Mouse (Mus musculus): Measurements from ENCODE around the gene Plvap.

Gene Plvap

DNA sequence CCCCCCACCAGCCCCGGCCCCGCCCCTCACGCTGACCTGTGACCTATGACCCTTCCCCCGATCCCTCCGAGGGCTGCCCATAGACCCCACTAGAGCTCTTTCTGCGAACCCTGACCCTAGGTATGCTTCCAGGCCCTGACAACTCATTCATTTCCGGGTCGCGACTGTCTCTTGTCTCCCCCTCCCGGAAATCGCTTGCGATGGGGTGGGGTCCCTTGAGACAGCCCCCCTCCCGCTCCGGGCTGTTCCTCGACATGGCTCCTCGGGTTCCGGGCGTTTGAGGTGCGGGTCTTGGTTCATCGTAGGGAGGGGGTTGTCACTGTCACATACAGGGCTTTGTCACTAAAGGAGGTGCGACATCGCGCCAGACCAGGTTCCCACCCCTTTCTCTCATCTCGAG, 42.1 kb downstream of the Plvap start:
- POLR2A ChIA-PET: interaction anchor here in 3 of 4 experiments (0.6 to 2.8 kb wide), 22 partner anchors 8 to 572 kb away, joined by 3 to 18 read pairs (median 3); partner anchors contain the start of genes Gtpbp3 (in 1 of the 3), Mvb12a (in 1 of the 3), Rpl18a (in 1 of the 3) and Slc27a1 (in 1 of the 3)
- CTCF ChIA-PET: interaction anchor here (0.5 to 2.0 kb wide), 9 partner anchors 8 to 519 kb away, joined by 3 to 7 read pairs (median 5); no protein-coding TSS in a partner anchor

DNA sequence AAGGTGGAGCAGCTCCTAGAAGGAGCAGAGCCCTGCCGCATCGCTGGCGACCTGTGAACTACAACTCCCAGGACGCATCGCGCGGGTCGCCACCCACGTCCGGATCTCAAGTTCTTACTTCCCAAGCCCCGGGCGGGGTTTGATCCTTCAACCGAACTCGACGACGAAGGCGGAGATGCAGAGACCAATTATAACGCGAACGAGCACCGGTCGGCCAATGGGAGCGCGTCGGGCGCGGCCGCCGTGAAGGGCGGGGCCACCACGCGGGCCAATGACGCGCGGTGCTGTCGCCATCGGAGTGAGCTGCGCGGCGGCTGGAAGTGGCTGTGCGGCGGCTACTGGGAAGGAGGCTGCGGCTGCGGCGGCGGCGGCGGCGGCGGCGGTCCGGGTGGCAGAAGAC, 42.6 kb downstream of the Plvap start, which contains the start of gene Dda1:
Gene Dda1, plus strand, starts transcription at position 284 of the 400 bp plus-strand sequence.
- POLR2A ChIA-PET: interaction anchor here in 3 of 4 experiments (0.6 to 2.8 kb wide), 22 partner anchors 9 to 571 kb away, joined by 3 to 18 read pairs (median 3); partner anchors contain the start of genes Ankle1 (in 1 of the 3), Gtpbp3 (in 1 of the 3), Mvb12a (in 1 of the 3) and Rpl18a (in 1 of the 3)

DNA sequence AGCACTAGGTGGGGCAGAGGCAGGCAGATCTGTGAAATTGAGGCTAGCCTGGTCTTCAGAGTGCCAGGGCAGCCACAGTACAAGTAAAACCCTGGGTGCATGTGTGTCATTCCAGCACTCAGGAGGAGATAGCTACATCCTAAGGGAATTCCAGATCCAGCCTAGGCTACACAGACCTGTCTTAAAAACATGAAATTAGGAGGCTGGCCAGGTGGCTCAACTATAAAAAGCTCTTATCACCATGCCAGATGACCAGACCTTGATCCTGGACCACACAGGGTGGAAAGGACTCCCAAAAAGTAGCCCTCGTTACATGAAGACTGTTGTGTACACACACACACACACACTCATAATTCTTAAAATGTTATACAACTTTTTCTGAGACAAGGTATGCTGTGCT, 43.6 kb downstream of the Plvap start:
- ChIA-PET CTCF (interaction anchor here (0.7 to 2.0 kb wide), 8 partner anchors 9 to 504 kb away, joined by 3 to 5 read pairs (median 4); partner anchors contain the start of gene Slc27a1 (in 1 of the 4)), POLR2A (interaction anchor here in 3 of 4 experiments (0.6 to 2.8 kb wide), 9 partner anchors 11 to 220 kb away, joined by 3 to 18 read pairs (median 4); partner anchors contain the start of genes Ankle1 (in 1 of the 3) and Insl3 (in 1 of the 3))

More for the DNA sequence above, 42.6 kb downstream of the Plvap start, which contains the start of gene Dda1:
- CTCF ChIA-PET: interaction anchor here in 3 of 4 experiments (0.5 to 2.0 kb wide), 10 partner anchors 8 to 519 kb away, joined by 3 to 7 read pairs (median 4); partner anchors contain the start of gene Slc27a1 (in 1 of the 3)

DNA sequence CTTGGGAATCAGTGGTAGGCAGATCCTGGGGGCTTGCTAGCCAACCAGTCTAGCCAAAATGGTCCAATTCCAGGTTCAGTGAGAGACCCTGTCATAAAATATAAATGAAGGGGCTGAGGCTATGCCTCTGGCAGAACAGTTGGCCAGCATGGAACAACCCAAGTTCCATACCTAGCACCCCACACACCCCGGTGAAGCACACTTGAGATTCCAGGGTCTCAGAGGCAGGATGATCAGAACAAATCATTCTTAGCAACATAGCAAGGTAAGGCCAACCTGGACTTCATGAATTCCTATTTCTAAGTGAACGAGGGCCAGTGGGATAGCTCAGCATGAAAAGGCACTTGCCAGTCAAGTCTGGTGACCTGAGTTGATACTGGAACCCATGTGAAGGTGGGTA, 44.4 kb downstream of the Plvap start:
- CTCF ChIA-PET: interaction anchor here in 3 of 4 experiments (0.5 to 1.3 kb wide), 3 partner anchors 11 to 505 kb away, joined by 3 to 5 read pairs (median 4); no protein-coding TSS in a partner anchor
- POLR2A ChIA-PET: interaction anchor here in 1 of 4 experiments (0.9 to 1.3 kb wide), 2 partner anchors 10 to 43 kb away, joined by 3 to 4 read pairs; no protein-coding TSS in a partner anchor

DNA sequence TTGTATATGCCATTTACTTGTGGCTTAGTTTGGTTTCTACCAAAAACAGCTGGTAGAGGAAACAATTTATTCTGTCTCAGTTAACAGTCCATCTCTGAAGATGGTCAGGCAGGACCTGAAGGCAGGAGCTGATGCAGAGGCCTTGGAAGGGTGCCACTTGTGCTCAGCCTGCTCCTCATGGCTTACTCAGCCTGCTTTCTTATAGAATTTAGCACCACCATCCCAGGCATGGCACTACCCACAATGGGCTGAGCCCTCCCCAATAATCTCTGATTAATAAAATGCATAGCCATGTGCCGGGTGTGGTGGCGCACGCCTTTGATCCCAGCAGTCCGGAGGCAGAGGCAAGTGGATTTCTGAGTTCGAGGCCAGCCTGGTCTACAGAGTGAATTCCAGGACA, 45.4 kb downstream of the Plvap start:
- ChIA-PET CTCF (no interaction called here), POLR2A (interaction anchor here in 1 of 4 experiments (2.4 kb wide), 1 partner anchor 23 kb away, joined by 13 read pairs; the partner anchor contains the start of gene Gtpbp3)

DNA sequence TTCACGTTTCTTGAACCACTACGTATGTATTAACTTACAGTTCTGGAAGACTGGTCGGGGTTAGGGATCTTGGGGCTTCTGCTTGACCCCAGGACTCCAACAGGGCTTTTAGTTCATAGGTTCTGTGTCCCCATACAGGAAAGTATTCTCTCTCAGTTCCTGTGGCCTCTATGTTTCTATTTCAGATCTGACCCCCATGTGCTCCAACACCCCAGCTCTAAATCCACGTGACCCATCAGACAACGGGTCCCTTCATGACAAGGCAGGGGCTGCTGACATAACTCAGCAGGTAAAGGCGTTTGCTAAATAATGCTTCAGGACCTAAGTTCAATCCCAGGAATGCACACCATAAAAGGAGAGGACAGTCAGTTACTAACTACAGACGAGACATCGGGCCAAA, 45.8 kb downstream of the Plvap start:
- ChIA-PET CTCF (interaction anchor here in 2 of 4 experiments (0.6 to 1.5 kb wide), 2 partner anchors 24 to 55 kb away, joined by 3 to 4 read pairs; no protein-coding TSS in a partner anchor), POLR2A (interaction anchor here in 3 of 4 experiments (1.1 to 3.2 kb wide), 11 partner anchors 12 to 104 kb away, joined by 3 to 18 read pairs (median 6); partner anchors contain the start of genes Gtpbp3 (in 2 of the 3) and Ano8 (in 1 of the 3))

DNA sequence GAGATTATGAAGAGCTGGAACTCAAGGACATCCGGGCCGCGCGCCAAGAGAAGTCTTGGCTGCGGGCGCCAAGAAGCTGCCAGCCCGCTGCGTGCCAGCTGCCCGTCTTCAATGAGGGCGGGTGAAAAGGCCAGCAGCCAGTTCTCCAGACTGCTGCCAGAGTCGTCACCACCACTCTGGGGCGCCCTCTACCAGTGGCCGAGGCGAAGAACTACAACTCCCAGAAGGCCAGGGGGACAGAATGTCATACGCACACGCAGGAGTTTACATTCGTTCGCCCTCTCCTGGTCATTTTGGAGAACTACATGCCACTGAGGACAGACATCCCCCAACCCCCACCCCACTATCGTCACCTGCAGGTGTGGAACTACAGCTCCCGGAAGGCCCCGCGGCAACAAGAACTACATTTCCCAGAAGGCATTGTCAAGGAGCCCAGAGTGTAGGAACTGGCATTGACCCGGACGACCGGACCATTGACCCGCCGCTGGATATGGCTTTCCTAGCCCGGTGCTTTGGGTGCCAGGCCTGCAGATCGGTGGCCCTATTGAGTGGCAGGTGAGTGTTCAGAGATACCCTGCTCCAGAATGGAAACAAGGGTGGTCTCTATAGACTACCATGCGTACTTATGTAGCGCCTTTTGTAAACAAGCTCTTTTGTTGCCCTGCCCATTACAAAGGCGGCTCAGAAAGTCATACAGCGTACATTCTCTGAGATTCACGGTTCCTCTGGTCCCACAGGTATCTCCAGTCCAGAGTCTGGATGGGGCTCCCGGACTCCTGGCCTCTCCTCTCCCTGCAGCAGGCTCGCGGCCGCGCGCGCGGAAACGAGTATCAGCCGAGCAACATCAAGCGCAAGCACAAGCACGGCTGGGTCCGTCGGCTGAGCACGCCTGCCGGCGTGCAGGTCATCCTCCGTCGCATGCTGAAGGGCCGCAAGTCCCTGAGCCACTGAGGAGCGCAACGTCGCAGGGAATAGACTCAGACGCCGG, 46.7 kb downstream of the Plvap start, which contains the start of gene Mrpl34:
Gene Mrpl34, plus strand, starts transcription at position 447 of the 988 bp plus-strand sequence.
- POLR2A ChIA-PET: interaction anchor here (0.5 to 3.2 kb wide), 51 partner anchors 9 to 672 kb away, joined by 3 to 18 read pairs (median 4); partner anchors contain the start of genes Arrdc2 (in 2 of the 4), Gtpbp3 (in 2 of the 4), Rpl18a (in 2 of the 4) and Ankle1 (in 1 of the 4)
- CTCF ChIA-PET: interaction anchor here (0.6 to 2.8 kb wide), 47 partner anchors 10 to 821 kb away, joined by 3 to 16 read pairs (median 4); partner anchors contain the start of genes Arrdc2 (in 1 of the 4), Ccdc194 (in 1 of the 4), Gtpbp3 (in 1 of the 4) and Ocel1 (in 1 of the 4)

DNA sequence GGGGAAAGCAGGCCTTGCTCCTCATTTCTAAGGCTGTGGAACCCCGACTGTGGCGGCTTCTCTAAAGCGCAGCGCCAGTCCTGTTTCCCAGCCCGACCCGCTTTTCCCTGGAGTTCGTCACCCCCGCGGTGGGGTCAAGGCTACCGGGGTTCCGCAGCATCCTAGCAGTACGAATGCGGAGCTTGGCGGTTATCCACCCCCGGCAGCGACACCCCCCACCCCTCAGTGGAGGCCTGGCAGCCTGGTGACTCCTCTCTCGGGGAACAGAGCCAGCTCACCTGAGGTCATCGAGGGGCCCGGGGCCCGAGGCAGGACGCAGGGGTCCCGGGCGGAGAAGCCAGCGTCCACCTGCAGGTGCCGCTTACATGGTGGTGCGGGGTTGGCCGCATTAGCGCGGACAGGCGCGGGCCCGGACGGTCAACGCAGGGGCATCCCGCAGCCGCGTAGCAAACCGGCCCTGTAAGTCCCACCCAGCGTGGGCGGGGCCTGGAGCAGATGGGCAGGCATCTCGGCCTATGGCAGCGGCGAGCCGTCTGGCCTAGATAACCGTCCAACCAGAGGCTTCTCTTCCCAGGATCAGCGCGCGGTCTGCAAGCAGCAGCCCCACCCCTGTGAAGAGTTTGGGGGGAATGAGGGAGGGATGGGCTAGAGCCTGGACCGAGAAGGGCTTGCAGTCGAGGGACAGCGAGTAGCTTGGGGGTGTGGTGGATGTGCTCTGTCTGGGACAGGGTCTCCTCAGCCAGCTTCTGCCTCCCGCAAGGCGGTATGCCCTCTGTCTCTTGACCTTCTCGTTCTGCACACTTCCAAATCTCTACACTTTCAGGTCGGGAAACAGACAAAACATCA, 48.1 kb downstream of the Plvap start, which contains the start of gene Abhd8:
Gene Abhd8, minus strand, starts transcription at position 468 of the 846 bp plus-strand sequence.
- POLR2A ChIA-PET: interaction anchor here (0.7 to 3.2 kb wide), 26 partner anchors 14 to 643 kb away, joined by 3 to 18 read pairs (median 4); partner anchors contain the start of genes Gtpbp3 (in 2 of the 4), Rpl18a (in 2 of the 4), Ankle1 (in 1 of the 4) and Ano8 (in 1 of the 4)
- CTCF ChIA-PET: interaction anchor here in 2 of 4 experiments (0.6 to 2.8 kb wide), 14 partner anchors 12 to 567 kb away, joined by 3 to 16 read pairs (median 5); partner anchors contain the start of genes Rpl18a (in 1 of the 2), Slc27a1 (in 1 of the 2) and Tmem221 (in 1 of the 2)

DNA sequence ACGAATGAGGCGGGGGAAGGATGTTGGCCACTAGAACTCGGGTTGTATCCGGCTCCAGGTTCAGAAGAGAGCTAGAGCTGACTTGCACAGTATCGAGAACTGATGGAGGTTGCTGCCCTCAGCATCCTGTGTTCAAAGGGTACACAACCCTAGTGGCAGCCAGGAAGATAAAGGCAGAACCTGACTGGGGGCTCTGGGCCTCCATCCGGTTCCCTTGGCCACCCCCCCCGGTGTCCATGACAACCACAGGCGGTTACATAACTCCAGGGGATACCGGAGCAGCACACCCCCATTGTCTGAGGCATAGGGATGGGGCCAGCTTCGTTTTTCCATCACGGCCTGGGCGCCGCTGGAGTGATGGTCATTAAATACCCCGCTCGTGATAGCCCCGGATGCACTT, 48.8 kb downstream of the Plvap start:
- ChIA-PET CTCF (interaction anchor here in 2 of 4 experiments (0.6 to 2.8 kb wide), 3 partner anchors 15 to 67 kb away, joined by 4 to 16 read pairs (median 7); no protein-coding TSS in a partner anchor), POLR2A (interaction anchor here in 3 of 4 experiments (0.6 to 3.2 kb wide), 13 partner anchors 21 to 623 kb away, joined by 3 to 14 read pairs (median 3); partner anchors contain the start of genes Ano8 (in 1 of the 3), Arrdc2 (in 1 of the 3), Ccdc194 (in 1 of the 3) and Gtpbp3 (in 1 of the 3))

DNA sequence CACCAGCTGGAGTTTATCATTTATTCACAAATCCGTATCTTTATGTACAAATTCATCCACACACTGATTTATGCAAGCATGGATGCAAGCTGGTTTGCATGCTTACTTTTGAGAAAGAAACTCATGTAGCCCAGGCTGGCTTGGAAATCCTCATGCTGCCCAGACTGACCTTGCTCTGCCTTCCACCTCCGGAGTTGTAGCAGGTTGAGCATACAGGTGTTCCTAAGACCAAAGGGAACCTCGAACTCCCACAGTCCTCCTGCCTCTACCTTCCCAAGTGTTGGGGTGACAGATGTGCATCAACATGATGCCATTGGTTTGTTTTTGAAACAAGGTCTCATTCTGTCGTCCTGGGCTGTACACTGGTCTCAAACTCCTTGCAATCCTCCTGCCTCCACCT, 49.4 kb downstream of the Plvap start:
- ChIA-PET POLR2A (interaction anchor here in 2 of 4 experiments (0.6 to 1.5 kb wide), 7 partner anchors 22 to 565 kb away, joined by 3 to 4 read pairs (median 3); partner anchors contain the start of gene Ankle1 (in 1 of the 2)), CTCF (no interaction called here)

DNA sequence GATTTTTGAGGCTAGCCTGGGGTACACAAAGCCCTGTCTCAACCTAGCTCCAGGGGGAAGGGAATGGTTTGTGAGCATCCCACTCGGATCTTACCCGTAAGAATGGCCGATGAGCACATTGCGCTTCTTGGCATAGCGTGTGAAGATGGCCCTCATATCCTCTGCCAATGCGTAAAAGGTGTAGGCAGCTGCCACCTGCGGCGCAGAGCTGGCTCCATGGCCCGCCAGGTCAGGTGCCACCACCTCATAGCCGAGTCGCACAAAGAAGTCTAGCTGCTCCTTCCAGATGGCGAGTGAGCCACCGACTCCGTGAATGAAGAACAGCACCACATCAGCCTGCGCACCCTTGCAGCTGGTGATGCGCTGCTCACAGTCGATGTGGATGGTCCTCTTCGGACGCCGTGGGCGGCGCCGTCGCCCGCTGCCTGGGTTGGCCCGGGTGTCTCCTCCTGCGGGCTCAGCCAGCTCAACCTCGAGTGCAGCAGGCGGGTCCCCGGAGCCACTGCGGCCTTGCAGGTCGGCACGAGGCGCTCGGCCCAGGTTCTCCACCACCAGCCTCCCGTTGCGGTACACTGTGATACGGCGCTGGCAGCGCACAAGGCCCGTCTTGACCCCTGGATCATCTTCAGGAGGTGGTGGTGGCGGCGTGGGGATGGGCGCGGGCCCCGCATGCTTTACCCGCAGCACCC, 50.3 kb downstream of the Plvap start:
- ChIA-PET POLR2A (interaction anchor here in 3 of 4 experiments (0.6 to 1.8 kb wide), 21 partner anchors 9 to 1198 kb away, joined by 3 to 5 read pairs (median 3); partner anchors contain the start of genes Ankle1 (in 2 of the 3), Mpv17l2 (in 1 of the 3) and Tmem221 (in 1 of the 3)), CTCF (interaction anchor here (0.5 to 2.2 kb wide), 12 partner anchors 12 to 598 kb away, joined by 3 to 8 read pairs (median 3); partner anchors contain the start of gene Kcnn1 (in 1 of the 4))

DNA sequence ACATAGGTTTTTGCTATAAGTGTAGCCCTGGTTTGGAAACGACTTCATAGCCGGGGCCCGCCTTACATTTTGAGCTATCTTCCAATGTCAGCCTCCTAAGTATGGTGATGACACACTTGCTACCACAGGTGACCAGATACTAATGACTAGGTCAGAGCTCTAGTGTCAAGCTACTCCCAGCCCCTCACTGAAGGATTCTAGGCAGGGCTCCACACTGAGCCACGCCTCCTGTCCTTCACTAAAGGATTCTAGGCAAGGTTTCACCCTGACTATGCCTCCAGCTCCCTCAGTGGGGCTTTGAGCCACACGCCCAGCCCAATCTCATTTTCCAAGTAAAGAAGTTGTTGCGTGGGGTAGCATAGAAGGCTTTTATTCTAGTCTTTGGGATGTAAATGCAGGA, 50.8 kb downstream of the Plvap start:
- POLR2A ChIA-PET: interaction anchor here (0.6 to 1.8 kb wide), 21 partner anchors 9 to 1199 kb away, joined by 3 to 7 read pairs (median 4); partner anchors contain the start of genes Ankle1 (in 1 of the 4), Mpv17l2 (in 1 of the 4) and Tmem221 (in 1 of the 4)
- CTCF ChIA-PET: interaction anchor here (0.5 to 2.2 kb wide), 10 partner anchors 13 to 461 kb away, joined by 3 to 8 read pairs (median 3); no protein-coding TSS in a partner anchor

DNA sequence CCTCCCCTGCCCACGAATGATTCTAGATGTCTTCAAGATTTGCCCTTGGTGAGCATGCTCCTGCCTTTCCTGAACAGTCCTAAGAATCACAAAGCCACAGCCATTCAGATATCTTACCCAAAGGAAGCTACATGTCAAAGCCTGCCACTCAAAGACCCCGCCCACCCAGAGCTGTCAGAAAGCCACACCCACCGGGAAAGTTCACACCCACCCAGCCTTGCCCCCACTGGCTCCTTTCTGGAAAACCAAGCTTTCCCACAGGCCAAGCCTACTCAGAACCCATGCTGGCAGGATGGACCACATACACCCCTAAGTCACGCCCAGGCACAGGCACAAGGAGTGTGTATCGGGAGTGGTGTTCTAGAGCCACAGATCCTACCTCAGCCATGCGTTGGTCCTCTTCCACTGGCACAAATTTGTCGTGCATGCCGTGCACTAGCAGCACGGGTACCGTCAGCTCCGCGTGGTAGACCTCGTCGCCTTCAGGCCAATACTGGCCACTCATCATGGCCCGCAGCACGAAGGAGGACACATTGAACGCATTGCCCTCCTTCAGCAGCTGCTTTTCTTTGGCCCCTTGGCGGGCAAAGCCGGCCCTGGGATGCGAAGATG, 53.8 kb downstream of the Plvap start:
- ChIA-PET POLR2A (interaction anchor here in 3 of 4 experiments (0.6 to 1.5 kb wide), 9 partner anchors 10 to 172 kb away, joined by 3 to 7 read pairs (median 3); partner anchors contain the start of gene Tmem221 (in 1 of the 3)), CTCF (interaction anchor here (0.5 to 2.9 kb wide), 7 partner anchors 16 to 88 kb away, joined by 3 to 11 read pairs (median 3); no protein-coding TSS in a partner anchor)

DNA sequence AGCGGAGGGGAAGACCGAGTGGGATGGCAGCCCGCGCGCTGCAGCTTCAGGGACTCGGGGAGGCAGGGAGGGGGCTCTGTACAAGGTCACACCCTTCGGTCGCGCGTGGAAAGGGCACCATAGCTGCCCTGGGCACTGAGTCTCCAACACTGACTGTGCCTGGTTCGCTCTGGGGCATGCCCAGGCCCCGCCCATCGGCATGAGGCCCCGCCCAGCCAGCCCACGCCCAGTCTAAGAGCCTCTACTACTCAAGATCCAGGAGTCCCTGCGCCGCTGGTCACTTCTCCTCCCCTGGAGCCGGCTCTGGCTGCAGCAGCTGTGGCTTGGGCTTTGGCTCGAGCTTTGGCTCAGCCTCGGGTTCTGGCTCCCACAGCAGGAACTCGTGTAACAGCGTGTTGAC, 54.6 kb downstream of the Plvap start:
- POLR2A ChIA-PET: interaction anchor here in 3 of 4 experiments (0.5 to 1.5 kb wide), 5 partner anchors 11 to 80 kb away, joined by 3 to 7 read pairs (median 3); partner anchors contain the start of gene Dda1 (in 1 of the 3)
- CTCF ChIA-PET: interaction anchor here in 2 of 4 experiments (1.0 to 2.9 kb wide), 4 partner anchors 15 to 85 kb away, joined by 3 to 11 read pairs (median 4); no protein-coding TSS in a partner anchor
